ENCODE assay signal across 10 mouse cellular contexts in the genomic region with DNA sequence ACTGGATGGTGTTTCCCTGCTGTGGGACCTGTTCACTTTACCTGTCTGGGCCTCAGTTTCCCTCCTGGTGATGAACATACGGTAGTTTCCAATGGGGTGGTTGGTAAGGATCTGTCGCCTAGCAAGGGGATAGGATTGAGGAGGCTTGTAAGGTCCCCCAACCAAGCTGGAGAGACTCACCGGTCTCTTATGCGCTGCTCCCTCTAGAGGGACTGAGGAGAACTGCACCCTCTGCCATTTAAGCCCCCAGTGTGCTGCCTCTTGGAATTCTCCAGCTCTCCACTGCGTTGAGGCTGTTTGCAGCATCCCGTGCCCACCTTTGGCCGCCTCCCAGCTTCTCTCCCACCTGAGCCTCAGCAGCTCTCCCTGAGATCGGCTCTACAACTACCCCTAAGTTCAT.
DNase-seq lines count a peak whose midpoint lies in the region; ATAC-seq and TF ChIP-seq lines count a peak whose summit lies in the region.
"Had no signal": no experiment of that assay in that cellular context is flagged by ENCODE, and none has a peak within 500 bp of the region (broad histone marks: within the 10 kb centered on the region; RNA-seq: fewer than 3 reads in every experiment).

No protein-coding gene starts in this region.

- H3K36me3 ChIP-seq in intestine, embryonic 15.5 days, result no peaks in the 10 kb centered on the region
- H3K36me3 ChIP-seq: heart, embryonic 13.5 days had no signal

- peak; percentile 68 to 80 for DNase-seq in cerebellum, postnatal 14 days
- DNase-seq in cerebellum, adult 11 months, result no peak
- peak; percentile 32 for DNase-seq in lung, postnatal 10 days
- no peak for DNase-seq in lung, postnatal 36 days
- peak; percentile 73 for DNase-seq in retina, embryonic 14.5 days (ENCODE audit: low spot score)
- no peak for DNase-seq in MN1 (ENCODE audit: low spot score)

- no peak overlapping the region for H3K27ac ChIP-seq in embryonic fibroblast, embryonic 13.5 days (ENCODE audit: insufficient read depth, low read length)
- no peak overlapping the region for H3K27ac ChIP-seq in intestine, embryonic 15.5 days
- H3K27ac ChIP-seq: heart, embryonic 13.5 days; macrophage had no signal

- H3K9ac ChIP-seq in intestine, embryonic 15.5 days, result no peak overlapping the region
- H3K9ac ChIP-seq: heart, embryonic 13.5 days had no signal

- no peaks in the 10 kb centered on the region for H3K9me3 ChIP-seq in intestine, embryonic 15.5 days
- H3K9me3 ChIP-seq: heart, embryonic 13.5 days had no signal

- no peak overlapping the region for H3K4me3 ChIP-seq in embryonic fibroblast, embryonic 13.5 days (ENCODE audit: insufficient read depth, low read length)
- H3K4me3 ChIP-seq in intestine, embryonic 15.5 days (replicated peaks), result no peak overlapping the region
- H3K4me3 ChIP-seq: heart, embryonic 13.5 days had no signal

- WGBS in intestine, embryonic 15.5 days, result 50% methylated on average over 8 of the region's 8 CpGs

- no peak overlapping the region for H3K4me2 ChIP-seq in intestine, embryonic 15.5 days (replicated peaks)
- H3K4me2 ChIP-seq: heart, embryonic 13.5 days had no signal

- no peaks in the 10 kb centered on the region for H3K27me3 ChIP-seq in intestine, embryonic 15.5 days (replicated peaks)
- H3K27me3 ChIP-seq: heart, embryonic 13.5 days had no signal

- H3K4me1 ChIP-seq in embryonic fibroblast, embryonic 13.5 days (ENCODE audit: control insufficient read depth, insufficient read depth, low read length), result no peaks in the 10 kb centered on the region
- H3K4me1 ChIP-seq in intestine, embryonic 15.5 days (replicated peaks), result 0 out of 2 replicates have a peak, but pooled peaks cover 4% of the 10 kb centered on the region
- H3K4me1 ChIP-seq: heart, embryonic 13.5 days had no signal

- no peak for TF ChIP-seq POLR2A in embryonic fibroblast, embryonic 13.5 days (IDR thresholded peaks at IDR 0.05; ENCODE audit: low read depth, low read length)

- no peak for ATAC-seq in intestine, embryonic 15.5 days

- TF ChIP-seq CTCF in embryonic fibroblast, embryonic 13.5 days (IDR thresholded peaks at IDR 0.05; ENCODE audit: borderline replicate concordance, insufficient read depth, low read length), result 0 out of 2 replicates have a peak, but pooled peaks have one; percentile 15

Comparison
In these comparisons a context has a peak if more than half of its experiments do, and no peak if none do; other contexts are left out.
1. DNase-seq: peak in cerebellum, postnatal 14 days (2 of 2), lung, postnatal 10 days (single experiment) and retina, embryonic 14.5 days (single experiment); none in cerebellum, adult 11 months (single experiment), lung, postnatal 36 days (single experiment) and MN1 (single experiment).